Mouse (Mus musculus) embryo, embryonic 10 days (tissue): ENCODE data around the gene Pxmp4.

ENCODE experiments used
- DNase-seq: peaks from one replicate; pipeline ENCODE4 v3.0.0-alpha.2; 2015; ENCODE audit warnings: low spot score

Pxmp4 gene

DNA sequence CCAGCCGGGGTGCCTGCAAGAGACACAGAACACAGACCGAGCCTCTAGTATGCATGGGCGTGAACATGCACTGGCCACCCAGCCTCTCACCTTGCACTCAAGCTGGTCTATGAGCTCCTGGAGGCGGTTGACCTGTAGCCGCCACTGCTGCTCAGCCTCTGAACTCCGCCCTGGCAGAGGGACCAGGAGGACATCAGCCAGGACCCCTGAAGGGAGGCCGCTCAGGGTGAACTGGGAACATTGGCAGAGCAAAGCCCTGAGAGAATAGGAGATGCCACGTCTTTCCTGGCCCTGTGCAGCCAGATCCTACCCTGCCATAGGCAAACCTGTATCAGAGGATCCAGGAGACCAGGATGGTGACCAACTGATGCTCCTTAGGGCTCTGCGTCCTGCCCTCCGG lies 56.8 kb downstream of the Pxmp4 start, which contains the start of gene 1700003F12Rik:
TSS of gene 1700003F12Rik (plus strand) at position 375 of the 400 bp plus-strand sequence.
- DNase-seq = no peak

DNA sequence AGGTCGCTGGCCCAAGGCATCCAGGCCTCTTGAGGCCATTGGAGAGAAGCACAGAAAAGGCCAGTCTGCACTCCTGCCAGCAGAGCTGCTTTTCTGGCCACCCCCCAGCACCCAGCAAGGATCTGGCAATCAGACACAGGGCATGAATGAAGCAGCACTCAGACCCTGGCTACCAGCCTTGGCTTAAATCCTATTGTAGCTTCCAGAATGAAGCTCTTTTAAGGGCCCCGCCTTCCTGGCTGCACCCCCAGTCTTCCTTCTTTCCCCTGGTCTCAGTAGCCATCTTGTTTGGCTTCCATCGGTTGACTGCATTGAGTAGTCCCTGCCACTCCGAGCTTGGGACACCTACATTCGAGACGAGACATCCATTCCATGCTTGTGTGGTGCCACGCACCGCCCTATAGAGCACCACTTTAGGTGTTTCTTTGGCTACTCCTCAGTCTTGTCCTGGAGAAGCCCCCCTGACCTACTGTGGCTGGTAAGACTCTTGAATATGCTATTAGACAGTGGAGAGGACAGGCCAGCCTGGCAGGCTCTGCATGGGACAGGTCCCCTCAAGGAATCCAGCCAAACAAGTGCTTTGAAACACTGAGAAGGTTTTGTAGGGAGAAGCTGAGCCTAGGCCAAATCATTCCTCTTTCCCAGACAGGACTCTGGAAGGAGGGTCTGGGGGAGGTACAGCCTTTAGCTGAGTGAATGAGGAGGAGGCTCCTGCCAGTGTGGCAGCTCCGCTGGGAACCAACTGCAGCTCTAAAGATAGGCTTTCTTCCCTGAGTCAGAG lies 59.8 kb downstream of the Pxmp4 start:
- DNase-seq = no peak

DNA sequence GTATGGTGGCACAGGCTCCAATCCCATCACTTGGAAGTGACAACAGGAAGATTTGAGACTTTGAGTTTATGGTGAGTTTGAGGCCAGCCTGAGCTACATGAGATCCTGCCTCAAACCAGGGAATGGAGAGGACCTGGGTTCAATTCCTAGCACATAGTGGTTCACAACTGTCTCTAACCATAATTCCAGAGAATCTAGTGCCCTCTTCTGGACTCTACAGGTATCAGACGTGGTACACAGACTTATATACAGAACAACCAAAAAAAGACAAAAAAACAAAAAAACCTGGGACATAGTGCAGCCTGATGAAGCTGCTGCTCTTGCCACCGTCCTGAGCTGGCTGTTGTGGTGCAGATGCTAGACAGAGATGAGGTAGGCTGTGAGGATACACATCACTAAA lies 61.9 kb downstream of the Pxmp4 start:
- DNase-seq = no peak

DNA sequence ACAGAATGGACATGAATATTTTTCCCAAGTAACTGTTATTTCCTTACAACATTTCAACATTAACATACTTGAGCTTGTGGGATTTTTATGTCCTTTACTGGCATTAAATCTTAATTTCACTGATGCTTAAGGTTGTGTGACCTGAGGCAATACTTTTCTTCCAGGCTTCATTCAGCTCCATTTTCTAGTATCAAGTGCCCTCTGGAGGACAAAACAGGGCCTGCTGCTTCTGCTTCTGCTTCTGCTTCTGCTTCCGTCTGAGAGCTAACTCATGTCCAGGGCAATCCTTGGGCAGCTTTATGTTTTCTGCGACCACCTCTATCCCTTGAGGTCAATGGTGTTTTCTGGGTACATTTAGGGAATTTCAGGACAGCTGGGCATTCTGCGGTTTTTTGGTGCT lies 63.8 kb downstream of the Pxmp4 start:
- DNase-seq = peak; percentile 33

DNA sequence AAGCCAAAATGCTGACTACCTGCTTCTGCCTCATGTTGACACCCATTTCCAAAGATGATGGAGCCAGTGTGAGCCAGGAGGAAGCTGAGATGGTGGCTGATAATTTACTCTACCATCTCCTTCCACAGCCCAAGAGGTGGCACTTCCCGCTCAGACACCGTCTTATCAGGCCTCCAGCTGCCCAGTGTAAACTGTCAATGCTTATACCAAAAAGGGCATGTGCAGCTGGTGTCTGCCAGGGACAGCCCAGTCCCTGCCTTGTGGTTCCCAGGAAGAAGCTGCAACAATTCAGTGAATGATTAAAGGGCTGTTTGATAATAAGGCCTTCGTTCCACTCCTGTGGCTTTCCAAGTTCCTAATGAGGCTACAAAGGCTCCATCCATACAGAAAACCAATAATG lies 64.8 kb downstream of the Pxmp4 start:
- no peak for DNase-seq

DNA sequence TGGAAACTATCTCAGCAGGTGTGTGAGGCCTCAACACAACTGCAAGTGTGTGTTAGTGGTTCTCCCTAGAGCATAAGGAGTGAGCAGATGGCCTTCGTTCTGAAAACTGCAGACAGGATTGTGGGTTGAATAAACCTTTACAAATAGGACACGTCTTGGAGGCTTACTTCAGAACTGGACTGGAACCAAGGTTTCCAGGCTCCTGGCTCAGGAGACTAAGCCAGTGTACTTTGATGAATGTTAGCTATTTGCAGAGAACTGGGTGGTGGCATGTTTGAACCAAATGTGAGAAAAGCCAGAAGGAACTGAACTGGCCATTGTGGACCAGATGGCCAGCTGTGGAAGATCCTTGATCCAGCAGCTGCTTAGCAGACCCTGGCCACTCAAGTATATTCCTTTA lies 65.2 kb downstream of the Pxmp4 start:
- DNase-seq = no peak
